Mouse (Mus musculus) naive thymus-derived CD4-positive, alpha-beta T cell, adult 2 months (primary cell): Measurements from ENCODE around the gene Ttc29.

Experiments
- DNase-seq: peaks from one replicate; pipeline ENCODE4 v3.0.0-alpha.2; 2011; ENCODE audit warnings: low read depth

The Ttc29 gene

DNA sequence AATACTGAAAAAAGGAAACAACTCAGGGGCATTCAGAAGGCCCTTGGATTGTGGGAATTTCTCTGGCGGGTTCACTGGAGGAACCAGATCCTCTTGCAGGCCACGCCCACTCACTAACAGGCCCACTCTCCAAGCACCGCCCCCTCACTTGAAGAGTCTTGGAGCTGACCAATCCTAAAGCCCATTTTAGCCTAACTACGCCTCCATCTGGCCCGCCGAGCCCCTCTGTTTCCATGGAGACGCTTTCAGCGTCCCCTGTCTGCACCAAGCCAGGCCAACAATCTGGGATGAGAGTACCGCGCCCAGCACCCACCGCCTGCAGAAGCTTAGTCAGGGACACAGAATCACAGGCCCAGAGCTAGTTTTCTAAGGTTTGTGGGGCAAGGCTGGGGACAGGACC lies at the start of gene Ttc29:
Ttc29 (plus strand) TSS at position 224 of the 400 bp plus-strand sequence.
- no peak for DNase-seq

DNA sequence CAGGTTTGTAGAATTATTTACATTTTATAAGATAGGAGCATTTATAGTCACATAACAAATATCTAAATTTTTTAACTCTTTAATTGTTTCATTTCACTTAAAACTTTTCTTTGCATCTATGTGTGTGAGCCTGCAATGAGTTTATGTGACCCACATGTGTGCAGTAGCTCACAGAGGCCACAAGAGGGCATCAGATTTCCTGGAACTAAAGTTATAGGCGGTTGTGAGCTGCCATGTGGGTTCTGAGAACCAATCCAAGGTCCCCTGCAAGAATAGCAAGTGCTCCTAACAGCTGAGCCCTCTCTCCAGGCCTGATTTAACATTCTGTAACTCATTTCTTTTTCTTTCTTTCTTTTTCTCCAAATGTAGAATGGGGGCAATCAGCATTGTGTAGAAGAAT lies 41.7 kb upstream of the Ttc29 start:
- no peak for DNase-seq

DNA sequence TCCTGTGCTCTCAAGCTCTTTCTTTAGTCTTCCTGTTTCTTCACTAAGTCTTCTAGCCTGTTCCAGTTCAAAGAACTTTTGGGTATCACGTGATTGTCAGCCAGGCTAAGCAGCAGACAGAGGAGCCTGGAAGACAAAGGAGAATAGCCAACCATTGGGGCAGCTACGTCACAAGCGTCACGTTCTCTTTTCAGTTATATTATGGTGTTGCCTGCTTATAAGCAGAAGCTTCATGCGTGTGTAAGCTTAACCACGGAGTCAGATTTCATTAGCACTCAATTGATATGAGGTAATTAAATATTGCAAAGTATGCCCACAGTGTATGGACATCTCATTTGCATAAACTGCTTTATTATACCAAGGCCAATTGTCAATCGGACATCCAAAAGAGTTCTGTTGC lies 30.4 kb upstream of the Ttc29 start:
- no peak for DNase-seq

DNA sequence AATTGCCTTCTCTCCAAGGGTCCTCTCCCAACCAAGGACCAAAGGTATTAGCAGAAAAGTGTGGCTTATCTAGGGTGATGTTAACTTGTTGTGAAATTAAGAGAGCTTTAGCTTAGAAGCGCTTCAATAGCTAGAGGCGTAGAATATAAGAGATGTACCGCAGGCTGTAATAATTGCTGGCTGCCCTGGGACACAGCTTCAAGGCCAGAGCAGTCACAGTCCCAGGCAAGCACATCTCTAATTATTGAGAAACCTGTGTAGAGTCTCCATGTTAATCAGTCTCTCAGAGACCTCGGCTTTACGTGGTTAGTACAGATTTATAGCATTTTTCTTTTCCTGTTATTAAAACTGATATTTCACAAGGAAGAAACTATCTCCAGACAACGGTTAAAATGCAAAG lies 29.7 kb upstream of the Ttc29 start:
- DNase-seq: no peak

DNA sequence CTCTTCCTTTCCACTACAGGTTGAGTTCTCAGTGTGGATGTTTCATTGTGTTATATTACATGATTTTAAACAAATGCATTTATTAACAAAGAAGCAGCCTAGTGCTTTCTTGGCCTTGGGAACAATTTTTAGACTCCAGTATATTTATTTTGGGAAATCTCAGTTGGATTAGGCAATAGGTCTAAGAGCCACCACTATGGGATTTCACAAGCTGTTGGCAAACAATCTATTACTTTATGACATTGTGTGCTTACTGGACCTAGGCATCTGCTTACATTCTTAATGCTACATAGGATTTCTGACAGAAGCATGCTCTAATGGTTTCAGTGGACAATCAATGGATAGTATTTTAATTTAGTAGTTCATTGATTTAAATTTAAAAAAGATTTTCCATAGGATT lies 26.0 kb upstream of the Ttc29 start:
- DNase-seq: no peak

DNA sequence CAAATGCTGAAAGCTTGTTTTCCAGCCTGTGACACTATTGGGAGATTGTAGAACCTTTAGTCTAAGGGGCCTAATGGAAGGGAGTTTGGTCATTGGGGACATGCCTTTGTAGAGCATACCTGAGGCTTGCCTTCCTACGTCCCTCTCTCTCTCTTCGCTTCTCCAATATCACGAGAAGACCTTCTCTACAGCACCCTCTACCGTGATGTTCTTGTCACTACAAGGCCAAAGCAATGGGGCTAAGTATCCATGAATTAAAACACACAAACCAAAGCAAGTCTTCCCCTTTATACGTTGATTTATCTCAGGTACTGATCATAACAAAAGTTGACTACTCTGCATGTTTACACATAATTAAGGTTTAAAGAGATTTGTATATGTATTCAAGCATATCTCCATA lies 8.9 kb upstream of the Ttc29 start:
- no peak for DNase-seq

DNA sequence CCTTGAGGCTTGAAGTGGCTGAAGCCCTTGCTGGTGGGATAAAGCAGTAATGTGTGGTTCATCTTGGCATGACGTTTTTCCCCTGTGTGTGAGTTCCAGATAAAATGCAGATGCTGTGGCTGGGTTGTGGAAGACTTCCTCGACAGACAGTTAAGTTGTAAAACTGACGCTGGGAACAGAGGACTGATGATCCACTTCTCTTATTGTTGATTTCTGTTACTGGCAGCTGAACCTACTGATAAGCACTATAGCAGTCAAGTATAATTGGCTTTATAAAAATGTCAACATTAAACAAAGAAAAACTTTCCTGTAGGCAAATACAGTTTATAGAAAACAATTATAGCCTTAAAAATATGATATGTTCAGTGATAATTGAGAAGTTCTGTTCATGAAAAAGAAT lies 2.7 kb upstream of the Ttc29 start:
- DNase-seq: no peak

DNA sequence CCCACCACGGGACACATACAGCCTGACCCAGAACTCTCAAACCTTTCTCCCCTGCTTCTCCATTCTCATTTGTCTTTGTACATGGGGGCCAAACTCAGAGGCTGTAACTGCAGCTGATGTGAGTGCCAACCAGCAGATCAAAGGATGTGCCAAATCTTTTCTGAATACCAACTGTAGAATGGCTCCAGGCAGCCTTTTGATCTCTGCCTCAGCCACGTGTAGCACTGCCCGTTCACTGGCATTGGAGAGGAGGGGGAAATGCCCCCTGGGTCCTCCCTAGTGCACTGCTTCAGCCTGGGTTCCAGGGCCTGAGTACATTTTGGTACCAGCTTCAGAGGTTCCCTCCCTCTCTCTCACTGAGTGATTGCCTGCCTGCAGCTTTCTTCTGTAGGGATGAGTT lies 1.5 kb downstream of the Ttc29 start:
- no peak for DNase-seq

DNA sequence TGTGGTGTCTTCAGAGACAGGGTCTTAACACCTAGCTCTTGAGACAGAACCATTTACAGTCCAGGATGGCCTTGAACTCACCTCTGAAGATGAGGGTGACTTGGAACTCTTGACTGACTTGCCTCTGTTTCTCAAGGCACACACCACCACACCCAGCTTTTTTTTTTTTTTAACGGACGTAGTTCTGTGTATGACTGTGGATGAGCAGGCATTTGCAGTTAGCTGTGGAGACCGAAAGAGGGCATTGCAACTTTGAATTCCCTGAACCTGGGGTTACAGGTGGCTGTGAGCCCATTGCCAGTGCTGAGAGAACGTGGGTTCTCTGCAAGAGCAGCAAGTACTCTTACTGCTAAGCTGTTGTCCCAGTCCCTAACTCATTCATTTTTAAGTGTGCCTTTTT lies 13.0 kb downstream of the Ttc29 start:
- DNase-seq: no peak

DNA sequence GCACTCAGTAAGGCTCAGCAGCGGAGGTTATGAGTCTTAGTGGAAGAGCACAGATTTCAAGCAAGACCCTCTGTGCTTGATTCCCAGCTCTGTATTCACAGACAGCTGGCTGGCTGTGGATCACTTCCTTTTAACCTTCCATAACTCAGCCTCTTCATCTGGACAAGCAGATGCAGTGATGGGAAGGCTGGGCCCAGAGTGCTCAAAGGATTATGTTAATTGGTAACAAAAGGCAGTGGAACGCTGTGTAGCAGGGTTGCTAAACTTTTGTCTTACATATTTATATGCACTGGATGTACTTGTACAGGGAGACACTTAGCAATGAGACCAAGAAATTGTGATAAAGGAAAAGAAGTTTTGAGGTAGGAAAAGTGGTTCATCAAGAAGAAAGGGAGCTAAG lies 17.6 kb downstream of the Ttc29 start:
- DNase-seq: no peak

DNA sequence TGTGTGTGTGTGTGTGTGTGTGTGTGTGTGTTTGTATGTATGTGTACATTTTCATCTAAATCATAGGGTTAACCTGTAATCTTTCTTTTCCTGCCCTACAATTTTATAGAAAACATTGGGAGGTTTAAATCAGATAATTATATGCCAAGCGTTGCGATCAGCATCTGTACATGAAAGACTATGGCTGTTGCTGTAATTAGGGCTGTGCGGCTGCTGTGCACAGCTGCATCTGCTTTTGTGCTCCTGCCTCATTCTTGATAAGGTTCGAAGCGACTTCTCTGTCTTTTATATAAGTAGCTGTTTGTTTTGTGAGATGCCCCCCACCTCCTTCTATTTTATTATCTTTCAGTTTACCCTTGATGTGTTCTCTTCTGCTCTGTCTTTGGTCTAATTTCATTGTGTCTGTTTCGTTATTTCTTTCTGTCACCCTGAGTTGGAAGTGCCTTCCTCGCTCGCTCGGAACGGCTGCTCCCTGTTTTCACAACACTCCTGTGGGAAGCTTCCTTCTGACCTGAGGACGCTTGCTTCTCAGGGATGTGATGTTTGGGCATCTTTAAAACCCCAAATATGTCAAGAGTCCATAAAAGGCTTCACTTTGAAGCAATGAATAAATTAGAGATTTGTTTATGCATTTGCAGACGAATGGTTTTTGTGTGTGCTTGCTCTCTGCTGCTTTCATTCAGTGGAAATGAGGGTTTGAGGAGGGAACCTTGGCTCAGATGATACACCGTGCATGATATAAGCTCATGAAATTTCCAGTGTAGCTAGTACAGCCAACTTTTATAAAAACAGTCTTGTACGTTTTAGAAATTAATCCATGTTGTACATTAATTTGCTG lies 20.0 kb downstream of the Ttc29 start:
- DNase-seq: no peak

DNA sequence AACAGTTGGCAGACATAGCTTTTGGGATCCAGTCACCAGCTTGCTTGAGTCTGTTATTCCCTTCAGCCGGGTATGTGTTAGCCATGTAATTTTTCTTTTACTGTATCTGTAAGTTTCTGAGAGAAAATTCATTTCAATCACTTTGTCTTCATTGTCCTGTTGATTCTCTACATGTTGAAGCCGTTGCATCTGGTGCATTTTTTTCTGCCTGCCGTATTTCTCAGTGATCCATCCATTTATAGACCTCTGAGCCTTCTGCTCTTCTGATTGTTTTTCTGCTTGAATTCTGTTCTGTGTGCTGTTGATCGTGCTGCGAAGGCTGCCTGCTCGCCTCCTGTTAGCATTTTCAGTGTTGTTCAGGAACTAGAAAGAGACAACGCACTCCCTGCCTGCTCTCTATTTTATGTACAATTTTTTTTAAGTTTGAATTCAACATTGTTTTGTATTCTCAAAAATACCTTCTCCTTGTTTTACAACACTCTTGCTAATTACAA lies 20.7 kb downstream of the Ttc29 start:
- DNase-seq: no peak

DNA sequence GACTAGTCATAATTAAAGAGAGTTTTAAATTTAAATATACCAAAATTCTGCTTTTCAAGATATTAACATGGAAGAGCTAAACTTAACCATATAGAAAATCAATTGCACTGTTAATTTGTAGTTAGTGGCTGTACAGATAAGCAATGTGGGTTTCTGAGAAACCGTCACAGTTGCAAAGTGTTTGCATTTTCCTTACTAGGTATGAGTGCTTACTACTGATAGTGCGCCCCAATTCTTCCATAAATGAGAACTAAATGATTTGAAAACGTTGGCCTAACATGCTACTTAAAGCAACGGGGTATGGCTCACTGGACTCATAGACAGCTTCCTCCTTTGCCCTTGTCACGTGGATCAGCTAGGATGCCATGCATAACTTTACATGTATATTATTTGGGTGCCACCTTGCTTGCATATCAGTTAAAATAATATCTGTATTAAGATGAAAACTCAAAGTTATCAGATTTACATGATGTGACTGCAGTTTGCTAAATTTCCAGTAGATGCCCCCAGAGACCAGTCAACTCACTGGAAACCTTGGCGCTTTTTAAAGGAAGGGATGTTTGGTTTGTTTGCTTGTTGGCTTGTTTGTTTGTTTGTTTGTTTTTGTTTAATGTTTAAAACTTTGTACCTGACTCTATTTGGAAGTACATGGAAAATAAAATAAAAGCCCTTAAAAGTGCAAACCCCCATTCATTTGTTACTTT lies 25.0 kb downstream of the Ttc29 start:
- DNase-seq: no peak

DNA sequence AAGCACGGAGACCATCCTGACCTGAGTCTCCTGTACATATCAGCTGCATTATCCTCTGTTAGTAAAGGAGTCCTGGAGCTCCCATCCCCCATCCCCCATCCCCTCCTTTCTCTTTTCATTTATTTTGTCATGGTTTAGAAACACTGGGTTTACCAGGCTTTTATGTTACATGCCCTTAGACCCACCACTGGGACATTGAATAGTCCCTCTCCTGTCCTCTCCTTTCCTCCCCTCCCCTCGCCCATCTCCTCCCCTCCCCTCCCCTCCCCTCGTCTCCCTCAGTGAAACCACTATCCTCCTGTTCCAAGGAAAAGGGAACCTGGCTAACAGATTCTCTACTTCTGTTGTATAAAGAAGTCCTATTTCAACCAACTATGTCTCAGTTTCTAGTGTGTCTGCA lies 38.0 kb downstream of the Ttc29 start:
- no peak for DNase-seq

DNA sequence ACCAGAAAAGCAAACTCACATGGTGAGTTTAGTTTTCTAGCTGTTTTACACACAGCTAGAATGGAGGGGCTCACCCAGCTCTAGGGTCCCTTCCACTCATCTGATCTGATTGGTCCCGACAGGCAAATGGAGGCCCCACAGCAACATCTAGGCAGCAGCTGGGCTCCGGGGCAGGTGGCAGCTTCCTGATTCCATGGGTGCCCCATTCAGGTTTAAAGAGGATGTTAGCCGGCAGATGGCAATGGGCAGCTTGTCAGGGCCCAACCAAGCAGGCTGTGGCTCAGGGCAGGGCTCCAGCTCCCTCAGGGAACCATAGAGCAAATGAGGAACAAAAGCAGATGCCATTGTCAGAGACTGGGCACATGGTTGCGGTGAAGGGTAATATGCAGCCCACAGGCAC lies 41.3 kb downstream of the Ttc29 start:
- no peak for DNase-seq

DNA sequence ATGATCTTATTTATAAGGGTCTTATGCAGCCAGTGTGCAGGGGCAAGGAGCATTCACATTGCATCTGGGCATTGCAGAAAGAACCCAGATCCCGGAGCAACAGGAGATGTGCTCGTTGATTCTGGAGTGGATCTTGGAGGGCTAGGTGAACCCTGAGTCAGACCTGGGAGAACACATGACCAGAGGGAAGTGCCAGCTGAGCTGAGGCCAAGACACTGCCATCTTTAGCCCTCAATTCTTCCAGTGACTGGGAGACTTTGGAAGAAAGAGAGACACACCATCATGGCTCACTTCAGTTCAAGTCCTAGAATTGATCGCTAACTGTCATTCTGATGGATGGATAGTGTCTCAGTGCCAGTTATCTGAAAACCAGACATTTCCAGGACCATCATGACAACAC lies 41.9 kb downstream of the Ttc29 start:
- no peak for DNase-seq

DNA sequence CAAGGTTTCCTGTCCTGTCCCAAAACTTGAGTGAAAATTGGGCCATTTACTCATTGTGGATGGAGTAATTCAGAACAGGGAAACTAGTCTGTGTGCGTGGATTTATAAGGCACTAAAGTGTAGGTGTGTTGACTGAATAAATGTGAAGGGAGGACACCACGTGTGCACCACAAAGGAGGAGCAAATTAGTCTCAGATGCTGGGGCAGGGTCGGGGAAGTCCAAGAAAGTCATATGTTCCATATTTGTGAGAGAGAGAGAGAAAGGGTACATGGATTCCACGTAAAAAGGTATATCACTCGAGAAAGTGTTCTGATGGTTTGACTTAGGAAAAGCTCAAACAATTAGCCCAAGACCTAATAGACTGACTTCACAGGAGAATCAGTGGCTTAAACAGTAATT lies 52.4 kb downstream of the Ttc29 start:
- DNase-seq: no peak

DNA sequence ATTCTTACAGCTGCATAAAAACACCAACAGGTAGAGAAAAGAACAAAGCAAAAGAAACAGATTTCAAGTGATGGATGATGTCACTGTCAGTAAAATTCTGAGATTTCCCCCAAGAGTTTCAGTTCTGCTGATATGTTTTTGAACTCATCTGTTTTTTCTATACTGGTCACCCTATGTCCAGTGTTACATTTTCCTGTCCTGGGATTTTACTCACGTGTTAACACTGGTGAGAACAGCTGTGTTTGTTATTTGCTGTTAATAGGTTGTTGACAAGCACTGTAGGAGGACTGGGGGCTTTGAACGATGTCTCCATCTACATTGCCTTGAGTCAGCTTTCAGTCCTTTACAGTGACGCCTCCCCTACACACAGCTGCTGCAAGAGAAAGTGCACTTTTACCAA lies 53.1 kb downstream of the Ttc29 start:
- DNase-seq: no peak

DNA sequence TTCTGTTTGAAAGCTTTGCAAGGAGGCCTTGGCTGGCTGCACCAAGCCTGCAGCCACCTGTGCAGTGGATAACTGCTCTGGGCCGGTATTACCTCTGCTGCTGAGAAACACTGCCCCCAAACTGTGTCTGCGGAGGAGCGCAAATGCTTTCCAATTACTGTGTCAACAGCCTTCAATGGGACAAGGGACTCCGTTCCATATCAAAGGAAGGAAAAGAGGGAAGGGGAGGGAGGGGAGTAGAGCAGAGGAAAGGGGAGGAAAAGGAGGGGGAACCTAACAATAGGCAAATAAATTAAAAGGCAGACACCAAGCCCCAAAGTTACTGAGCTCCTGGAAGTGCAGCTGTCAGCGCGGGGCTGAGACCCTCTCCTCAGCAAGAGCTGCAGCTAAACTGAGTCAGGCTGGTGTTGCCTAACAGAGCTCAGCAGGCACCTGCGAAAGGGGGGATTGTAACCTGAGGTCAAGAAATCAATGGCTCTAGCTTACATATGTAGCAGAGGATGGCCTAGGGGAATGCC lies 54.9 kb downstream of the Ttc29 start:
- no peak for DNase-seq

DNA sequence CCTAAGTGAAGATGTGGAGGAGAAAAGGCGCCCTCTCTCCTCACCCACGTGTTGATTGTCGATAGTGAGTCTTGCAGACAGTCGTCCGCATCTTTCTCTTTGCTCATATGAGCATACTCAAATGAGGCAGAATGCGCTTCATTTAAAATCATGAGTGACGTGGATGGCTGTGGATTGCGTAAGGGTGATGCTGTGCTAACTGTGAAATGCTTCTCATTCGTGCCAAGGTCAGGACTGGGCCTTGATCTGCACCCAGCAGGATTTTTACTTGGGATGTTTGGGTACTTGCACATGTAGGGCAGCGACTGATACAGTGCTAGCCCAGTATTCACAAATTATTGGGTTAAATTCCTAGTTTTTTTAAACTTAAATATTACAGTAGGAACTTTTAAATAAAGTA lies 56.2 kb downstream of the Ttc29 start:
- no peak for DNase-seq

DNA sequence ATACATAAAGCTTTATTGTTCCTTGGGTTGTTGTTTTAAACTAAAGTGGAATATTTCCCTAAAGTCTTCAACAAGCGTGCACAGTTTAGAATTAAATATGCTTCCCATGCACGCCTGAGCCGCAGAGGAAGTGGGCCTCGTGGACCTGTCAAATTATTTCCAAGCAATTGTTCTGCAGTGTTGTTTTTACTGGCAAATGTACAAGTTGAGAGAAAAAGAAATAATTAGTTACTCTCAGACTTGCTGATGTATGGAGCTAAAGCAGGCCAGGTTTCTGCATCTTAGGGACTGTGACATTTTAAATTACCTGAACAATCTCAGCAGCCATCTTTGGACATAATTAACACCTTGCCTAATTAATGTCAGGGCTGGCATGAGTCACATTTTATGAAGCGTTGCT lies 58.3 kb downstream of the Ttc29 start:
- DNase-seq: no peak

DNA sequence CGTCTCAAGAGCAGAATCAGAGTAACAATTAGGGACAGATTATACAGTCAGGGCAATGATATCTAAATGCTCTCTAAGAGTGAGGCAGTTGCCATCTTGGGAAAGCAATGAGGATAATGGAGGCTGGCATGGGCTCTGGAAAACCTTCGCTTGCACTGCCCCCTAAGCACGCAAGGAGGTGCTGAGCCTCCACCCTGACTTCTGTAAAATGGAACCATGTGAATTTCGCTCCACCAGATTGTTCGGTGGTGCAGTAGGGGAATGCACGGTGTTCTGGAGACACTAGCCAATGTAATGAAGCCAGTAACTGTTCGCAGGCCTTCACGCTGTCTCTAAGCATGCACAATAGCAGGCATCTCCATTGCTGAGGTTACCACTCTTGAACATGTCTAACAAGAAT lies 63.0 kb downstream of the Ttc29 start:
- DNase-seq: no peak

DNA sequence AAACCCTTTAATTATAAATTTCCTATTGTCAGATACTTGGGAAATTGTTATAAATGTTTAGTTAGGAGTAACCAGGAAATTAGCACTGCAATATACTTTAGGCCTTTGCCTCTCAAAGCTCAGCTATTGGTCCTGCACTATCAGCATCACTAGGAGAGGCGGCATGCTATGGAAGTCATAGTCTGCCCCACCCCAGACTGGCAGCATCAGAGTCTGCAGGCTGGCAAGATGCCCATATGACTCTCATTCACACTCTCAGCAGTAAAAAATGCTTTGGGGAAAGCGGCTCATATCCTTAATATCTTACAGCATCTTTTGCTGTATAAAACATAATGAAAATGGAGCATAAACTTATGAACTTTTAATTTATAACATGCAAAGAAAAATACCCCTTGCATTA lies 64.3 kb downstream of the Ttc29 start:
- DNase-seq: no peak
